Mouse (Mus musculus): ENCODE measurements around the gene Olah. TPM values are rescaled to one million over a fixed set of nuclear protein-coding genes. Genes with fewer than 3 reads are reported as not detected.

The Olah gene
- polyA plus RNA-seq, 1 experiment from 2014 or later = not detected

DNA sequence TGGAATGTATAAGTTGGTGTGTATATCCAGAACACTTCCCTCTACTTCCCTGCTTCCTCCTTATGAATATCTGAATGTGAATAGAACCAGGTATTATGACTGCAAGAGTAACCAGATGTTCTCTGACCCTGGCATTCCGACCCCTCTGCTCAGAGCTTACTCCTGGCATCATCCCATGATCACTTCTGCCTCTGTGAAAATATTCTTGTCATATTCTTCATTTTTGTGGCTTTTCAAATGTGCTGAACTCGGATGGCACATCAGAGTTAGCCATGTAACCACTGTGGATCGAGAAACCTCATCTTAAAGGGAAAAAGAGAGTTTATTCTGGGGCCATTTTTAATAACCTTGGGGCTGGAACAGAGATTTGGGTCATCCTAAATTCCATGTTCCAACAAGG is 25.5 kb upstream of the Olah start, which contains the start of gene Meig1:
Gene Meig1, minus strand, starts transcription at position 101 of the 400 bp plus-strand sequence.
- Histone ChIP-seq H3K27me3 (ENCODE audit: control insufficient read depth, insufficient read depth, low read length) (no peaks in the 10 kb centered on the region), H3K9me3 (ENCODE audit: control insufficient read depth, low read length) (no peaks in the 10 kb centered on the region), H3K4me1 (ENCODE audit: control insufficient read depth, insufficient read depth, low read length) (no peaks in the 10 kb centered on the region), H3K27ac (replicated peaks; ENCODE audit: low read depth, low read length) (no peak within 1 kb of the TSS), H3K9ac (ENCODE audit: low read length) (no peak within 1 kb of the TSS), H3K4me2 (ENCODE audit: low read depth, severe bottlenecking) (no peak within 1 kb of the TSS), H3K4me3 (ENCODE audit: low read depth, low read length) (no peak within 1 kb of the TSS), H3K36me3 (ENCODE audit: control insufficient read depth, insufficient read depth, low read length) (no peaks in the 10 kb centered on the region)
- ATAC-seq (ENCODE audit: insufficient number of reproducible peaks, low FRiP score, low TSS enrichment, low read depth) (no peak), DNase-seq (ENCODE audit: low spot score) (no peak)
- WGBS = 70% methylated on average over 3 of the region's 3 CpGs

DNA sequence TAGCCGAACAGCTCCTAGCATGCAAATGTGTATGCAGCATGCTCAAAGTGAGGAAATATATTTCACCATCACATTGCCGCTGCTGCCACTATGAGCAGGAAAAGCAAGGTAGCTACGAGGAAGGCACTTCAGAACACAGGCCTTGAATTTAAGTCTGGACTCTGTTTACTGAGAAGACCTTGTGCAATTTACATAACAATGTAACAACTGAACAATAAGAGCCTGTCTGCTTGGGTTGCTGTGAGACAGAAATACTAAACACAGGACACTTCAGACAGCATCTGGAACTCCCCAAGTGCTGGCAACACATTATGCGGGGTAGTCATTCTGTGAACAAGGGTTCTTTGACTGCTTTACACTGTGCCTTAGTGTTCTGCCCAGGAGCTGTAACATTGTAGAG is 23.1 kb upstream of the Olah start:
- H3K27me3 ChIP-seq (ENCODE audit: control insufficient read depth, insufficient read depth, low read length) = no peaks in the 10 kb centered on the region
- H3K9me3 ChIP-seq (ENCODE audit: control insufficient read depth, low read length) = no peaks in the 10 kb centered on the region
- WGBS = 80% methylated on average over 4 of the region's 4 CpGs
- H3K4me1 ChIP-seq (ENCODE audit: control insufficient read depth, insufficient read depth, low read length) = no peaks in the 10 kb centered on the region
- no peak overlapping the region for H3K27ac ChIP-seq (replicated peaks; ENCODE audit: low read depth, low read length)
- H3K4me3 ChIP-seq (ENCODE audit: low read depth, low read length) = no peak overlapping the region
- ATAC-seq (ENCODE audit: insufficient number of reproducible peaks, low FRiP score, low TSS enrichment, low read depth) (no peak), DNase-seq (ENCODE audit: low spot score) (no peak)
- H3K4me2 ChIP-seq (ENCODE audit: low read depth, severe bottlenecking) = no peak overlapping the region
- no peak overlapping the region for H3K9ac ChIP-seq (ENCODE audit: low read length)
- no peaks in the 10 kb centered on the region for H3K36me3 ChIP-seq (ENCODE audit: control insufficient read depth, insufficient read depth, low read length)

DNA sequence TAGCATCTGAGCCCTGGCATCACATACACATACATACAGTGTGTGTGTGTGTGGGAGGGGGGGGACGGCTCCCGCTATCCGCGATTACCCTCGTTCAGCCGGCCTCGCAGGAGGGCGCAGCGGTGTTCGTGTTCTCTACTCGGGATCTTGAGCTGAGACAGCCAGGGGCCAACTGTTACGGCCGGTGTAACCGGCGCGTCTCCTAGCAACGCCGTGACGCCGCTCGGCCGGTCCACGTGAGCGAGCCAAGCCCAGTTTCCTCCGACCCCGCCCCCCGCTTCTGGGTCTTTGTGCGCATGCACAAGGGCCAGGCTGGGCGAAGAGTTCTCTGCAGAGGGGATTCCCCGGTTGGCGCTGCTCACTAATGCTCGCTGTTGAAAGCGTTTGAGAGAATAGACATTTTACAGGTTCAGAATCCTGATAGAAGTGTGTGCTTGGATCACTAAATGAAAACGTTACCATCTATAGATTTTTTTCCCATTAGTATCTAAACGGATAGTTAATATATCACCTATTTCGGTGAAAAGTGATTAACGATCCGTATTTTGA is 21.9 kb upstream of the Olah start:
- Histone ChIP-seq H3K4me3 (ENCODE audit: low read depth, low read length) (peak overlapping the region; percentile 39), H3K9me3 (ENCODE audit: control insufficient read depth, low read length) (no peaks in the 10 kb centered on the region), H3K27ac (replicated peaks; ENCODE audit: low read depth, low read length) (no peak overlapping the region), H3K27me3 (ENCODE audit: control insufficient read depth, insufficient read depth, low read length) (no peaks in the 10 kb centered on the region), H3K4me2 (ENCODE audit: low read depth, severe bottlenecking) (peak overlapping the region; percentile 53), H3K36me3 (ENCODE audit: control insufficient read depth, insufficient read depth, low read length) (no peaks in the 10 kb centered on the region), H3K9ac (ENCODE audit: low read length) (no peak overlapping the region; the same call in 1 of the 2 replicates), H3K4me1 (ENCODE audit: control insufficient read depth, insufficient read depth, low read length) (no peaks in the 10 kb centered on the region)
- WGBS = 2% methylated on average over 38 of the region's 38 CpGs
- ATAC-seq (ENCODE audit: insufficient number of reproducible peaks, low FRiP score, low TSS enrichment, low read depth) (peak; percentile 93), DNase-seq (ENCODE audit: low spot score) (peak; percentile 96)

DNA sequence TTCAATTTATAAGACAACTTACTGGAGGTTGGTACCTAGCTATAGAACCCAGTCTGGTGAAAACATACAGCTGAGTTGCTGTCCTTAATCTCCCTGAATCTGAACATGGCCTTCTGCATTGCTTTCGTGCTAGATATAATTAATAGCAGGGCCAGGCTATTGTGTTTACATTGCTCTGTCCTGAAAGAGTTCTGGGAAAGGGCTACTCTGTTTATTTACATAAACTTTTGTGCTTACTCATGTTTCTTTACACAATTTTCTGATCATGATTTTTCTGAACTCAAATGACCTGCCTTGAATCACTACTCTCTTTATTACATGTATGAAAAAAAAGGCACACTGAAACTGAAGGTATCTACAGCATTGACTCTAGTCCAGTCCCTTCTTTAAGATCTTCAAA is 18.7 kb upstream of the Olah start:
- H3K4me3 ChIP-seq (ENCODE audit: low read depth, low read length) = no peak overlapping the region
- no peaks in the 10 kb centered on the region for H3K36me3 ChIP-seq (ENCODE audit: control insufficient read depth, insufficient read depth, low read length)
- H3K9ac ChIP-seq (ENCODE audit: low read length) = no peak overlapping the region
- DNase-seq (ENCODE audit: low spot score) (no peak), ATAC-seq (ENCODE audit: insufficient number of reproducible peaks, low FRiP score, low TSS enrichment, low read depth) (no peak)
- no peaks in the 10 kb centered on the region for H3K9me3 ChIP-seq (ENCODE audit: control insufficient read depth, low read length)
- no peaks in the 10 kb centered on the region for H3K4me1 ChIP-seq (ENCODE audit: control insufficient read depth, insufficient read depth, low read length)
- H3K27ac ChIP-seq (replicated peaks; ENCODE audit: low read depth, low read length) = no peak overlapping the region
- WGBS = 67% methylated on average over 1 of the region's 1 CpGs
- H3K27me3 ChIP-seq (ENCODE audit: control insufficient read depth, insufficient read depth, low read length) = no peaks in the 10 kb centered on the region
- H3K4me2 ChIP-seq (ENCODE audit: low read depth, severe bottlenecking) = no peak overlapping the region

DNA sequence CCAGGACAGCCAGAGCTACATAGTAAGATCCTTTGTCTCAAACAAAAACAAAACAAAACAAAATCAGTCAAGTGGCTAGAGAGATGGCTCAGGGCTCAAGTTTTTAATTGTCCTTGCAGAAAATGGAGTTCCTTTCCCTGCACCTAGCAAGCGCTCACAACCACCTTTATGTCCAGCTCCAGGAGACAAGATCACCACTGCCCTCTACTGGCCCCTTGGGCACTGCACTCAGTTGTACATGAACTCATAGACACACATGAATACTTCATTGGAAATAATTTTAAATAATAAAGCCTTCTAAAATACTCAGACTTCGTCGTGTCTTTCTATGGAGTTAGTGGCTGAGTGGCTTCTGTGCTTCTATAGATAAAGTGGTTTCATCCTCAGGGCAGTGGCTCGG is 17.2 kb upstream of the Olah start:
- no peak overlapping the region for H3K27ac ChIP-seq (replicated peaks; ENCODE audit: low read depth, low read length)
- DNase-seq (ENCODE audit: low spot score) = peak; percentile 80
- H3K27me3 ChIP-seq (ENCODE audit: control insufficient read depth, insufficient read depth, low read length) = no peaks in the 10 kb centered on the region
- WGBS = 34% methylated on average over 4 of the region's 4 CpGs
- H3K9me3 ChIP-seq (ENCODE audit: control insufficient read depth, low read length) = no peaks in the 10 kb centered on the region
- ATAC-seq (ENCODE audit: insufficient number of reproducible peaks, low FRiP score, low TSS enrichment, low read depth) = no peak
- H3K4me2 ChIP-seq (ENCODE audit: low read depth, severe bottlenecking) = no peak overlapping the region
- no peak overlapping the region for H3K9ac ChIP-seq (ENCODE audit: low read length)
- H3K36me3 ChIP-seq (ENCODE audit: control insufficient read depth, insufficient read depth, low read length) = no peaks in the 10 kb centered on the region
- no peak overlapping the region for H3K4me3 ChIP-seq (ENCODE audit: low read depth, low read length)
- H3K4me1 ChIP-seq (ENCODE audit: control insufficient read depth, insufficient read depth, low read length) = no peaks in the 10 kb centered on the region

DNA sequence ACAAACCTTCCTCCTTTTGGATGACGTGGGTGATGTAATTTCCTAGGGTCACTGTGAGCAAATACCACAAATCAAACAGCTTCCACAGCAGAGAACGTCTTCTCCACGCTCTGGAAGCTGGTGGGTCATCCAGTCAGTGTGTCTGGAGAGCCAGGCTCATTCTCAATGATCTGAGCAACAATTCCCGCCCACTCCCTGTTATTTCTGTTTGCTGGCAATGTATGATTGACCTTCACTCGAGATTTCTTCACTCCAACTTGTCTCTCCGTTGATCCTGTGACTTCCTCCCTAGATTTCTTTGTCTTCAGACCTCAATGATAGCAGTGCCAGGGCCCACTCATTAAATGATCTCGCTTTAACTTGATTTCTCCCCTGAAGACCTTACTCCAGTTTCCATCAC is 10.7 kb upstream of the Olah start:
- no peaks in the 10 kb centered on the region for H3K4me1 ChIP-seq (ENCODE audit: control insufficient read depth, insufficient read depth, low read length)
- ATAC-seq (ENCODE audit: insufficient number of reproducible peaks, low FRiP score, low TSS enrichment, low read depth) (no peak), DNase-seq (ENCODE audit: low spot score) (no peak)
- 82% methylated on average over 7 of the region's 7 CpGs for WGBS
- no peak overlapping the region for H3K4me3 ChIP-seq (ENCODE audit: low read depth, low read length)
- no peak overlapping the region for H3K27ac ChIP-seq (replicated peaks; ENCODE audit: low read depth, low read length)
- no peak overlapping the region for H3K9ac ChIP-seq (ENCODE audit: low read length)
- H3K36me3 ChIP-seq (ENCODE audit: control insufficient read depth, insufficient read depth, low read length) = no peaks in the 10 kb centered on the region
- no peak overlapping the region for H3K4me2 ChIP-seq (ENCODE audit: low read depth, severe bottlenecking)
- no peaks in the 10 kb centered on the region for H3K27me3 ChIP-seq (ENCODE audit: control insufficient read depth, insufficient read depth, low read length)
- no peaks in the 10 kb centered on the region for H3K9me3 ChIP-seq (ENCODE audit: control insufficient read depth, low read length)

DNA sequence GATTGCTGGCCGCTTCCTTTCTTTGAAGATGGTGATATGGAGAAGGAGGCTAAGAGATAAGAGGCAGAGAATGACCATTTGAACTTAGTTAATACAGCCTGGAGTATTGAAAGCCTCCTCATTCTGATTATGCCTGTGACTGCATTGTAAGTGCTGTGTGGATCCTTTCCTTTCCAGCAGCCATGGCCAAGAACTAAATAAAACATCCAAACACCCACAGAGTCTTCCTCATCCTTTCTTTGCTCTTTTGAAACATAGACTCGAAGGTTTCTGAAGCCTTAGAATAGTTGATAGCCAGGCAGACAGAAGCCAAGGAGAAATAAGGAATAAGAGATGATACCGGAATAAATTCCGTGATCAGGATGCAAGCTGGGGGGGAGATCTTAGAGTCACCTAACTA is 9.0 kb upstream of the Olah start:
- DNase-seq (ENCODE audit: low spot score) (no peak), ATAC-seq (ENCODE audit: insufficient number of reproducible peaks, low FRiP score, low TSS enrichment, low read depth) (no peak)
- Histone ChIP-seq H3K9ac (ENCODE audit: low read length) (no peak overlapping the region), H3K27ac (replicated peaks; ENCODE audit: low read depth, low read length) (no peak overlapping the region), H3K4me3 (ENCODE audit: low read depth, low read length) (no peak overlapping the region), H3K27me3 (ENCODE audit: control insufficient read depth, insufficient read depth, low read length) (no peaks in the 10 kb centered on the region), H3K4me2 (ENCODE audit: low read depth, severe bottlenecking) (no peak overlapping the region), H3K9me3 (ENCODE audit: control insufficient read depth, low read length) (no peaks in the 10 kb centered on the region), H3K4me1 (ENCODE audit: control insufficient read depth, insufficient read depth, low read length) (no peaks in the 10 kb centered on the region), H3K36me3 (ENCODE audit: control insufficient read depth, insufficient read depth, low read length) (no peaks in the 10 kb centered on the region)
- 88% methylated on average over 4 of the region's 4 CpGs for WGBS

DNA sequence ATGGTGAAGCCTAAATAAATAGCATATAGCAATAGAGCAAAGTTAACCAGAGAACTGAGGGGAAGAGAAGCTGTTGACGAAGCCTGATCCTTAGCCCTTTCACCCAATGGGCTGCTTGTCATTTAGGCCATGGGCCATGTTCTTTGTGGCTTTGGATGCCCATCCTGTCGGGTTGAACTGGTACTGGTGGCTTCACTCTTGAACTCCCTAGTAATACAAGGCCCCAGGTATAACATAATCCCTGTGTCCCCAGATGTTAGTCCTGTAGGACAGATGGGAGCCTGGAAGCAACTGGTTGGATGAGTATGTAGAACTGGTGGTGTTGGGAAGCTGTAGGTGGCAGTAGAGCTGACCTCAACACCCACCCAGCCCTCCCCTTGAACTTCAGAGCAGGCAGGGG is 5.1 kb downstream of the Olah start:
- no peak for DNase-seq (ENCODE audit: low spot score)
- H3K27ac ChIP-seq (replicated peaks; ENCODE audit: low read depth, low read length) = no peak overlapping the region
- H3K9me3 ChIP-seq (ENCODE audit: control insufficient read depth, low read length) = no peaks in the 10 kb centered on the region
- H3K36me3 ChIP-seq (ENCODE audit: control insufficient read depth, insufficient read depth, low read length) = no peaks in the 10 kb centered on the region
- WGBS = 87% methylated on average over 2 of the region's 2 CpGs
- H3K9ac ChIP-seq (ENCODE audit: low read length) = no peak overlapping the region
- no peak overlapping the region for H3K4me2 ChIP-seq (ENCODE audit: low read depth, severe bottlenecking)
- H3K4me1 ChIP-seq (ENCODE audit: control insufficient read depth, insufficient read depth, low read length) = no peaks in the 10 kb centered on the region
- no peaks in the 10 kb centered on the region for H3K27me3 ChIP-seq (ENCODE audit: control insufficient read depth, insufficient read depth, low read length)
- ATAC-seq (ENCODE audit: insufficient number of reproducible peaks, low FRiP score, low TSS enrichment, low read depth) = no peak
- no peak overlapping the region for H3K4me3 ChIP-seq (ENCODE audit: low read depth, low read length)

Data from limb, embryonic 11.5 days (tissue).